Mouse (Mus musculus) urinary bladder, adult 18-20 months (tissue): ENCODE measurements around the gene Olfr803.

ENCODE experiments used
- DNase-seq, 2 experiments: peaks; one replicate each; pipeline ENCODE4 v3.0.0; 2022; ENCODE audit warnings: low spot score in 2 of 2, mixed read lengths in 2 of 2

Gene Olfr803

DNA sequence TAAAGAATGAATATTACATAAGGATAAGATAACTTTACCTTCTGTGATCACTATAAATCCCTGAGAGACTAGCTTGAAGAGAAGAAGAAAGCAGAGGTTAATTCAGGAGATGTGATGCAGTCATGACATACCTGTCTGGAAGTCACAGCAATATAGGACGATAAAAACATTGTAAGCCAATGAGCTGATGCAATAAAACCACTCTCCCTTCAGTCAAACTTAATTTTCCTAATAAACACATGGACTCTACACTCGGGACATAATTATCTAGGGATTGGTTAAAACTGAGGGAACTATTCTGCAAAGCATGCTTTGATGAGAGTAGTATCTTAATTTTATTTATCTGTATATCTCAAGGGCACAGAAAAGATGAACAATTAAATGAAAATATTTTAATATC is at the start of gene Olfr803:
TSS of gene Olfr803 (minus strand) at position 101 of the 400 bp plus-strand sequence.
- no peak for DNase-seq

DNA sequence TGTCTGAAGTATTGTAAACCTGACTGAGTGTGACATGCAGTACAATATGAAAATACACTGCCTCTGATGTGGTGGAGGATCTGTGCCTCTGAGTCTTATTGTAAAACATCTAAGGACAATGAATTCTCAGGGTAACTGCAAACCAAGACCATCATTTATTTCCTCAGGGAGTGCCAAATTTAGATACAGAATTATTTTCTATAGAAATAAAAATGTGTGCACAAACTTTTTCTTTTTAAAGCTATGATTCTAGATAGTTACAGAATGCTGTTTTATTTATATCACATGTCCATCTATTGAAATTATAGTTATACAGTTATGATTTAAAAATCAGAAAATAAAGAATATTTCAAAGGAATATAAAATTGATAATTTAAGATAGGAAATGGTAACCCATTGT is 47.7 kb upstream of the Olfr803 start, which contains the start of gene Olfr806:
TSS of gene Olfr806 (minus strand) at position 101 of the 400 bp plus-strand sequence.
- DNase-seq: no peak

DNA sequence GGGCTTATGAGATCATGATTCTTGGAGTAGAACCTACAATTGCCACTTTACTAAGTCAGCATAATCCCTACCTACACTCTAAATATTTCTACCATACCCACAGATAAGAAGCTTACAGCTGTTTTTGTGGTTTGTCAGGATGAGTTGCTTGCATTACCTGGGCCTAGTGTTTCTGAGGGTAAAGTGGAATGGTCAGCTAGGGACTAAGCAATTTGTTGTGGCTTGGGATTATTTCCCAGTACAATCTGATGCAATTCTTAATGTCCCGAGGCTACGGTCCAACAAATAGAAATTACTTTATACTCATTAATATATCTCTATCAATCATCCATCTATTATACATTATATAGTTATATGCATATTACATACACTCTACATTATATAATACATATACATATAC is 35.2 kb upstream of the Olfr803 start, which contains the start of gene Olfr805:
TSS of gene Olfr805 (minus strand) at position 101 of the 400 bp plus-strand sequence.
- DNase-seq: no peak

DNA sequence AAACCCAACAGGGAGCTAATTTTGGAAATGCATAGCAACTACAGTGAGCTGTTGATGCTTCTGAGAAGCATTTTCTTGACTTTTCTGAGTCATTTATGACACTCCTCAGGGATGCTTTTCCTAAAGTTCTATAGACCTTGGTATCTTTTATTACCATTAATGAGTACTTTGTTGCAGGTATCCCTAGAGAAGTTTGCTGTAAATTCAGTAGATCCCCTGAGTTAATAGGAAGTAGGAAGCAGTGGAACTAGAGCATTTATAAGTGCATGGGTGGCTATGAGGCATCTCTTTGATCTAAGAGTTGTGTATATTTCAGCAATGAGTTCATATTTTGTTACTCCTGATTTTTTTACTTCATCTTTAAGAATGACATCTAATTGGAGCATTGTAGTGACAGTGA is 8.8 kb upstream of the Olfr803 start, which contains the start of gene Olfr804:
TSS of gene Olfr804 (plus strand) at position 301 of the 400 bp plus-strand sequence.
- DNase-seq: no peak

DNA sequence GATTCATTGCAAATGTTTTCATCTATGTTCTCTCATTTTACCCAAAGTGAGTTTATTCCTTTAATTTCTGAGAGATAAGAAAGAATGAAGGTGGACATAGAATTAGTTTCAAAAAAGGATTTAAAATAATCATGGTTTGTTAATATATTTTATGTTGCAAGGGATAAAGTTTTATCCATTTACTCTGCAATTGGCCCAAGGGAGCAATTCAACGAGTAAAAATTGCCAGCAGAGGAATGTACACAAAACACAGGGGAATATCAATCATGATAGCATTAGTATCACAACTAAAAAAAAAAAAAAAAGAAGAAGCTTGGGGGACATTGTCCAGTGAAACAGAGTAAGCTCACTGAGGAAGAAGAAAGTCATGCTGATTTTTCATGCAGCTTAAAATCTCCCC is 6.0 kb downstream of the Olfr803 start, which contains the start of gene Olfr802:
TSS of gene Olfr802 (minus strand) at position 101 of the 400 bp plus-strand sequence.
- no peak for DNase-seq

DNA sequence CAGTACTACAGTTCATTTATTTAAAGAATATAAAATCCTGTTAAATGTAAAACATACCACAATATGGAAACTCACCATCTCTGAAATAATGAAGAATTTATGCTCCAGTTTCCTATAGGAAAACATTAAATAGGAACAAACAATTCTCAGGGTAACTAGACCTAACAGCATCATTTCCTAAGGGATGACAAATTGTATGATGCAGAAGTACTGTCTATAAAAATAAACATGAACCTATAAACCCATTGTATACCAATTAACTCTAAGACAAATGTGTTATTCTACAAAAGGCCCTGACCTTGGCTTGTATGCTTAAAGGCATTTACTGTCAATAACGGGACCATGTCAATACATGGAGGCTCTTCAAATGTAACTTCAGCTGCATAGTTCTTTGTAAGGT is 20.3 kb downstream of the Olfr803 start, which contains the start of gene Olfr801:
TSS of gene Olfr801 (minus strand) at position 101 of the 400 bp plus-strand sequence.
- DNase-seq: no peak

DNA sequence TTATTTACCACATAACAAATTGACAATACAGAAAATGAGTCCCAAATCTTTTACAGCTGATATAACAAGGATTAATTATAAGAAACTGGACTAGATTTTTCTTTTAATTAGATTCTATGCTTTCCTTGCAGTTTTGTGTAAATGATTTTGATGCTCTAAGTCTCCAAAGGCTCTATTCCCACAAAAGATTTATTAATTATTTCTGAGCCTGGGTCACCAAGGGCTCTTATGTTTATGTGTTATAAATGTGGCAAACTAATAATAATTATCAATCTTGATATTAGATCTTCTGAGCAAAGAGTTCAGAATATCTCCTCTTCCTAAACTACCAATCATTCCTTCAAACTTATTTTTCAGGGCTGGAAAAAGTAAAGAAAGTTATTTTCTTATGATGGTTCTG is 36.7 kb downstream of the Olfr803 start, which contains the start of gene Olfr800:
TSS of gene Olfr800 (plus strand) at position 301 of the 400 bp plus-strand sequence.
- DNase-seq: no peak

DNA sequence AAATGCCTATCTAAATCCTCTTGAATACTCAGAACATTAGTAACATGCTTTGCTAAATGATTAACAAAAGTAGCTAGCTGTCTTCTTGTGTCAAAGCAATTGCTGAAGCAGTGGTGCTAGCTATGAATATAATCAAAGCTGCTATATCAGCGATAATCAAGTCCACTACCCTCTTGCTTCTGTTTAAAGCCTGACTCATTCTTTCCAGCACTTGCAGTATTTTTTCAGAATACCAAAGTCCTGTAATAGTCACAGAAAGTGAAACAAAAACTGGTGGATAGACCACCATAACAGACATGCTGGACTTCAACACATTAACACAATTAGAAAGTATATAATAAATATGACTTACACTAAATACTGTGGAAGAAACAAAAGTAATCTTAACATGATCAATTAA is 42.3 kb downstream of the Olfr803 start:
- no peak for DNase-seq
